Mouse (Mus musculus): ENCODE results near the gene Prkra. TPM values are rescaled to one million over a fixed set of nuclear protein-coding genes. Genes with fewer than 3 reads are reported as not detected.

Gene Prkra
- polyA plus RNA-seq, 2 experiments = 6.5 TPM

- Histone ChIP-seq H3K9me3 (ENCODE audit: control insufficient read depth, low read length) (no peaks in the 10 kb centered on the region), H3K4me3 (ENCODE audit: insufficient read depth in 1 of 2, low read depth in 2 of 2, low read length in 2 of 2) (peak overlapping the region; percentile 56 to 58), H3K9ac (replicated peaks) (peak overlapping the region; percentile 70), H3K4me1 (replicated peaks; ENCODE audit: control insufficient read depth in 2 of 2, insufficient read depth in 2 of 2, low read length in 1 of 2) (peaks cover 10 to 17% of the 10 kb centered on the region in 2 experiments), H3K36me3 (replicated peaks; ENCODE audit: control insufficient read depth, insufficient read depth, low read depth) (no peaks in the 10 kb centered on the region), H3K27ac (peak overlapping the region; percentile 29; the same call in 1 of the 2 replicates), H3K27me3 (ENCODE audit: control insufficient read depth, insufficient read depth, low read length) (no peaks in the 10 kb centered on the region), H3K4me2 (ENCODE audit: low read depth) (peak overlapping the region; percentile 88)
- no peak for TF ChIP-seq CTCF (IDR thresholded peaks at IDR 0.05; ENCODE audit: low read depth)
- no peak for TF ChIP-seq EP300 (IDR thresholded peaks at IDR 0.05; ENCODE audit: low read depth)
- DNase-seq (ENCODE audit: low read depth in 3 of 3, low spot score in 3 of 3) (no peak), ATAC-seq (ENCODE audit: insufficient read depth) (no peak)
- WGBS (ENCODE audit: insufficient replicate concordance) = 17% methylated on average over 9 of the region's 9 CpGs
Observed at GRCm38 (mm10) chr2:76672134-76672745, 24.4 kb upstream of the Prkra start.

- Histone ChIP-seq H3K27me3 (ENCODE audit: control insufficient read depth, insufficient read depth, low read length) (no peaks in the 10 kb centered on the region), H3K9ac (replicated peaks) (peak overlapping the region; percentile 70; the same call in 1 of the 2 replicates), H3K4me3 (ENCODE audit: insufficient read depth in 1 of 2, low read depth in 2 of 2, low read length in 2 of 2) (peak overlapping the region in 1 of 2 experiments; percentile 56; a peak in 2 of 4 replicates), H3K9me3 (ENCODE audit: control insufficient read depth, low read length) (no peaks in the 10 kb centered on the region), H3K4me1 (replicated peaks; ENCODE audit: control insufficient read depth in 2 of 2, insufficient read depth in 2 of 2, low read length in 1 of 2) (peaks cover 10 to 14% of the 10 kb centered on the region in 2 experiments), H3K4me2 (ENCODE audit: low read depth) (peak overlapping the region; percentile 88), H3K27ac (no peak overlapping the region), H3K36me3 (replicated peaks; ENCODE audit: control insufficient read depth, insufficient read depth, low read depth) (no peaks in the 10 kb centered on the region)
- 70% methylated on average over 6 of the region's 6 CpGs for WGBS (ENCODE audit: insufficient replicate concordance)
- no peak for ATAC-seq (ENCODE audit: insufficient read depth)
- no peak for DNase-seq (ENCODE audit: low read depth in 3 of 3, low spot score in 3 of 3)
- no peak for TF ChIP-seq EP300 (IDR thresholded peaks at IDR 0.05; ENCODE audit: low read depth)
- TF ChIP-seq CTCF (IDR thresholded peaks at IDR 0.05; ENCODE audit: low read depth) = no peak
Observed at GRCm38 (mm10) chr2:76671641-76672040, 23.8 kb upstream of the Prkra start.

- no peak for TF ChIP-seq EP300 (IDR thresholded peaks at IDR 0.05; ENCODE audit: low read depth)
- no peak for TF ChIP-seq CTCF (IDR thresholded peaks at IDR 0.05; ENCODE audit: low read depth)
- peaks cover 4 to 5% of the 10 kb centered on the region in 2 experiments; a peak in 3 of 4 replicates for H3K4me1 ChIP-seq (replicated peaks; ENCODE audit: control insufficient read depth in 2 of 2, insufficient read depth in 2 of 2, low read length in 1 of 2)
- no peak overlapping the region for H3K27ac ChIP-seq
- H3K27me3 ChIP-seq (ENCODE audit: control insufficient read depth, insufficient read depth, low read length) = no peaks in the 10 kb centered on the region
- 76% methylated on average over 5 of the region's 5 CpGs for WGBS (ENCODE audit: insufficient replicate concordance)
- H3K9me3 ChIP-seq (ENCODE audit: control insufficient read depth, low read length) = no peaks in the 10 kb centered on the region
- H3K36me3 ChIP-seq (replicated peaks; ENCODE audit: control insufficient read depth, insufficient read depth, low read depth) = no peaks in the 10 kb centered on the region
- DNase-seq (ENCODE audit: low read depth in 3 of 3, low spot score in 3 of 3) = no peak
- no peak overlapping the region for H3K4me2 ChIP-seq (ENCODE audit: low read depth)
- H3K4me3 ChIP-seq (ENCODE audit: insufficient read depth in 1 of 2, low read depth in 2 of 2, low read length in 2 of 2) = no peak overlapping the region
- H3K9ac ChIP-seq (replicated peaks) = no peak overlapping the region
- ATAC-seq (ENCODE audit: insufficient read depth) = no peak
Observed at GRCm38 (mm10) chr2:76667200-76667599, 19.4 kb upstream of the Prkra start.

GRCm38 (mm10) chr2:76665531-76665930, 17.7 kb upstream of the Prkra start:
- DNase-seq (ENCODE audit: low read depth in 3 of 3, low spot score in 3 of 3) (no peak), ATAC-seq (ENCODE audit: insufficient read depth) (no peak)
- 80% methylated on average over 7 of the region's 7 CpGs for WGBS (ENCODE audit: insufficient replicate concordance)
- H3K4me2 ChIP-seq (ENCODE audit: low read depth) = no peak overlapping the region
- no peak overlapping the region for H3K4me3 ChIP-seq (ENCODE audit: insufficient read depth in 1 of 2, low read depth in 2 of 2, low read length in 2 of 2)
- H3K36me3 ChIP-seq (replicated peaks; ENCODE audit: control insufficient read depth, insufficient read depth, low read depth) = no peaks in the 10 kb centered on the region
- H3K27ac ChIP-seq = no peak overlapping the region
- H3K9ac ChIP-seq (replicated peaks) = no peak overlapping the region
- TF ChIP-seq EP300 (IDR thresholded peaks at IDR 0.05; ENCODE audit: low read depth) (no peak), CTCF (IDR thresholded peaks at IDR 0.05; ENCODE audit: low read depth) (no peak)
- H3K9me3 ChIP-seq (ENCODE audit: control insufficient read depth, low read length) = no peaks in the 10 kb centered on the region
- H3K27me3 ChIP-seq (ENCODE audit: control insufficient read depth, insufficient read depth, low read length) = no peaks in the 10 kb centered on the region
- H3K4me1 ChIP-seq (replicated peaks; ENCODE audit: control insufficient read depth in 2 of 2, insufficient read depth in 2 of 2, low read length in 1 of 2) = no peaks in the 10 kb centered on the region

- ATAC-seq (ENCODE audit: insufficient read depth) = no peak
- Histone ChIP-seq H3K9ac (replicated peaks) (no peak overlapping the region), H3K4me1 (replicated peaks; ENCODE audit: control insufficient read depth in 2 of 2, insufficient read depth in 2 of 2, low read length in 1 of 2) (no peaks in the 10 kb centered on the region), H3K27me3 (ENCODE audit: control insufficient read depth, insufficient read depth, low read length) (no peaks in the 10 kb centered on the region), H3K4me3 (ENCODE audit: insufficient read depth in 1 of 2, low read depth in 2 of 2, low read length in 2 of 2) (no peak overlapping the region), H3K4me2 (ENCODE audit: low read depth) (no peak overlapping the region), H3K9me3 (ENCODE audit: control insufficient read depth, low read length) (no peaks in the 10 kb centered on the region), H3K27ac (no peak overlapping the region), H3K36me3 (replicated peaks; ENCODE audit: control insufficient read depth, insufficient read depth, low read depth) (no peaks in the 10 kb centered on the region)
- 43% methylated on average over 8 of the region's 8 CpGs for WGBS (ENCODE audit: insufficient replicate concordance)
- DNase-seq (ENCODE audit: low read depth in 3 of 3, low spot score in 3 of 3) = no peak
- TF ChIP-seq CTCF (IDR thresholded peaks at IDR 0.05; ENCODE audit: low read depth) = no peak
- TF ChIP-seq EP300 (IDR thresholded peaks at IDR 0.05; ENCODE audit: low read depth) = no peak
Observed at GRCm38 (mm10) chr2:76659419-76659818, 11.6 kb upstream of the Prkra start.
